Mouse (Mus musculus) spleen, adult 18-20 months (tissue): ENCODE data around the gene Prdx2.

Source experiments
- DNase-seq, 2 experiments: peaks; one replicate each; pipeline ENCODE4 v3.0.0; 2022; ENCODE audit warnings: mixed read lengths in 2 of 2

The Prdx2 gene

DNA sequence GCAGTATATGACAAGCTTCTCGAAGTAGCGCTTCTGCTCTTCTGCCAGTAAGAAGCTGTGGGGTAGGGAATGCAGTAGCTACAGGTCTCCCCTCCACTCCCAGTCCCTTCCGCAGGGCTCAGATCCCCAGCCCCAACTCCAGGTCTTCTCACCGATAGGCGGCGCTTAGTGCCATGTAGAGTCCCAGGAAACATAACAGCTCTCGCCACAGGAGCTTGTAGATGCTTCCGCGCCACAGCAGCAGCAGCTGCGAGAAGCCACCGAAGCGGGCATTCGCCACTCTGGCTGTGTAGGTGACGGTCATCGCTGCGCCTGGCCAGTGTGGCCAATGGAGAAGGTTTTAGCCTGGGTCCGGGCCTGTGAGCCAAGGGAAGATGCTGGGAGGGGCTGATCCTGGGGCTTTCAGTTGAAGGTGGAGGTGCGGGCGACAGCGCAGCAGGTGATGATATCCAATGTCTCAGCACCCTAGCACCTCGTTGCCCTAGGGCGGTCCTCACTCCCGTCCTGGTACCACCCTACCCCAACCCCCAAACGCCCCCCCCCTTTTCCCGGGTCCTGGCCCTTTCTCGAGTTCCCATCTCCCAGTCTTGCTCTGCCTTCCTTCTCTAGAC is 43.9 kb downstream of the Prdx2 start:
- DNase-seq, result peak; percentile 56 to 74

- DNase-seq, result no peak
Observed at GRCm38 (mm10) chr8:85014431-85014830, 45.0 kb downstream of the Prdx2 start, which contains the start of gene Best2. Best2 (minus strand) TSS chr8:85014531.

DNA sequence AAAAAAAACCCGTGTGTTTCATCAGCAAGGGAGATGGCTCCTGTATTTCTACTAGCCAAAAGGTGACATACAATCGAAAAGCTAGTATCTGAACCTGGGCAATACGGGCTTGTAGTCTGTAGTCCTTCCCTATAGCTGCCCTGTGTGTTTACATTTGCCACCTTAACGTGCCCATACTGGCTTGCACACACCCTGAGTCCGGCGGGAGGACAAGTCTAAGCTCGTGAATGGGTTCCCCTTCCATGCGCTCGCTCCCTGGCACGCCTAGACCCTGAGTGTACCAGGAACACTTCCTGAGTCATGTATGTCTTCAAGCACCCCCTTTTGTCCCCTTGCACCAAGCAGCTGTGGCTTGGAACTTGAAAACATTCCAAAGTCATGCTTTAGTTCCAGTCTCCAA is 47.3 kb downstream of the Prdx2 start:
- DNase-seq, result no peak

DNA sequence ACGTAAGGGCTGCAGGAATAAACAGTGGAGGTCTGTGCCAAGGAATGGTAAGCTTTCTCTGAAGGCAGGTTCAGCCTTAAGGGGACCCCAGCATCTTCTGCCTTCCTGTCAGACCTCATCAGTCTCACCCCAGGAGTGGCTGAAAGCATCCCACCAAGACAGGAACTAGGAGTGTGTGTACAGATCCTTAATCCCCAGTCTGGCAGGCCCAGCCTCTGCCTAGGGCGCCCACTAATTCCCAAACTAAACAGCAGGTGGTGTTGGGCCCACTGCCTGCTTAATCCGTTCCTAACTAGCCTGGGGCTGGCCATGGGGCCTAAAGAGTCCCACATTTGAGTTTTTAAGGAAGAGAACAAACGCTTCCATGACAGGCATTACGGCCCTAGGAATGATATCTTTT is 47.8 kb downstream of the Prdx2 start:
- DNase-seq, result no peak

DNA sequence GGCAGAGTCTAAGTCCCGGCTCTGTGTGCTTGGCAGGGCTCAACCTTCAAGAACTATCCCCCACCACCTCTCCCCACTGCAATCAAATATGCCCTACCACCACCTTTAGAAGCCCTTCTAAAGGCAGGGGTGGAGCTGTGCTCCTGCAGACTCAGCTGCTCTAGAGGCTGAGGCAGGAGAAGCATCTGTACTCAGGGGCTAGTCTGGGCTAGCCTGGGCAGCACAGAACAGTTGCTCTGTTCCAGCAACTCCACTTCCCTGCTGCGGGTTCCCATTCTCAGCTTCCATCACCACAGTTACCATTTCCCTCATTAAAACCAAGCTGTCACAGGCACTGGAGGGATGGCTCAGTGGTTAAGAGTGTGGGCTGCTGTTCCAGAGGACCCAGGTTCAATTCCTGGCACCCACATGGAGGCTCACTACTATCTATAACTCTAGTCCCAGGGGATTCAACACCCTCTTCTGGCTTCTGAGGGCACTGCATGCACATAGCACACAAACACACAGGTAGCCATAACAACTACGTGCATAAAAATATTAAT is 52.2 kb downstream of the Prdx2 start:
- DNase-seq, result no peak

GRCm38 (mm10) chr8:85023846-85024245 is 54.5 kb downstream of the Prdx2 start:
- no peak for DNase-seq
